Mouse (Mus musculus): ENCODE measurements at regions not wholly inside any gene's neighbourhood (a gene's known extent, or its start where the extent isn't known, plus 50 kb on each side); places are given as distances from the start of the nearest gene placed in this dataset.
"Not testable (repeated sequence)": the region's sequence is repeated elsewhere in the genome, so short reads cannot be mapped to it uniquely, and the experiment has no call there.

DNA sequence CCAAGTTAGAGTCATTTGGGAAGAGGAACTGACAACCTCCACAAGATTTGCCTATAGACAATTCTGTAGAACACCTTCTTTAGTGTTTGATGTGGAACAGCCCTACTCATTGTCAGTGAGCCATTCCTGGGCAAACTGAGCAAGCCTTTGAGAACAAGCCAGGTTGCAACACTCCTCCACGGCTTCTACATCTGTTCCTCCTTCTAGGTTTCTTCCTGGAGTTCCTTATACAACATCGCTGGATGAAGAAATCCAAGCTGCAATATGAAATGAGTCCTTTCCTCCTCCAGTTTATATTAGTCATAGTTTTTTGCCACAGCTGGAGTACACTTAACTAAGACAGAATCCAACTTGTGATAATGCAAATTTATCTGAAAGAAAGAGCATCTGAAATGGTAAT, 1197.9 kb upstream of the Rag2 start:
- no peaks in the 10 kb centered on the region for H3K36me3 ChIP-seq (ENCODE audit: control insufficient read depth, insufficient read depth, low read length)

DNA sequence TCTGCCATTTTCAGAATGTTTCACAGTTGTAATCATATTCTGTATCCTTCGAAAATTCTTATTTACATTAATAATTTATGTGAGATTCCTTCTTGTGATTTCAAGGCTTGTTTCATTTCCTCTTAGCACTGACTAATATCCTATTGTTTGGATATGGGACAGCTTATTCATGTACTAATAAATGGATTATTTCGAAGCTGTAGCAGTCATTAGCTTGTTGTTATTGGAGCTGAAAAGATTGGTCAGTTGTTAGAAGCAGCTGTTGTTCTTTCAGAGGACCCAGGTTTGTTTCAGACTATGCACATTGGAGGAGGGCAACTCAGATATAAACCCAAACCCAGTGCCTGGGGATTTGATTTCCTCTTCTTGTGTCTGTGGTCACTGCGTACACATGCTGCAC, 1189.5 kb upstream of the Rag2 start:
- Histone ChIP-seq H3K9ac (ENCODE audit: low read depth, low read length) (no peak overlapping the region), H3K36me3 (ENCODE audit: control insufficient read depth, insufficient read depth, low read length) (no peaks in the 10 kb centered on the region), H3K4me1 (ENCODE audit: control insufficient read depth, insufficient read depth, low read length) (no peaks in the 10 kb centered on the region), H3K27me3 (ENCODE audit: control insufficient read depth, insufficient read depth, low read length) (no peaks in the 10 kb centered on the region), H3K9me3 (ENCODE audit: control insufficient read depth, low read length) (no peaks in the 10 kb centered on the region), H3K27ac (ENCODE audit: low read depth, low read length) (no peak overlapping the region), H3K4me3 (ENCODE audit: low read length) (no peak overlapping the region), H3K4me2 (replicated peaks; ENCODE audit: low read depth, low read length) (no peak overlapping the region)
- 72% methylated on average over 3 of the region's 3 CpGs for whole genome bisulfite sequencing
- ATAC-seq (ENCODE audit: low FRiP score, low TSS enrichment): no peak

More for the DNA sequence above, 1197.9 kb upstream of the Rag2 start:
- H3K9me3 ChIP-seq (ENCODE audit: control insufficient read depth, low read length): no peaks in the 10 kb centered on the region
- no peak overlapping the region for H3K9ac ChIP-seq (ENCODE audit: low read depth, low read length)
- no peak overlapping the region for H3K4me3 ChIP-seq (ENCODE audit: low read length)
- no peak for ATAC-seq (ENCODE audit: low FRiP score, low TSS enrichment)
- H3K4me1 ChIP-seq (ENCODE audit: control insufficient read depth, insufficient read depth, low read length): no peaks in the 10 kb centered on the region
- H3K27me3 ChIP-seq (ENCODE audit: control insufficient read depth, insufficient read depth, low read length): no peaks in the 10 kb centered on the region
- no peak overlapping the region for H3K27ac ChIP-seq (ENCODE audit: low read depth, low read length)
- WGBS: 85% methylated on average over 2 of the region's 2 CpGs
- H3K4me2 ChIP-seq (replicated peaks; ENCODE audit: low read depth, low read length): no peak overlapping the region

DNA sequence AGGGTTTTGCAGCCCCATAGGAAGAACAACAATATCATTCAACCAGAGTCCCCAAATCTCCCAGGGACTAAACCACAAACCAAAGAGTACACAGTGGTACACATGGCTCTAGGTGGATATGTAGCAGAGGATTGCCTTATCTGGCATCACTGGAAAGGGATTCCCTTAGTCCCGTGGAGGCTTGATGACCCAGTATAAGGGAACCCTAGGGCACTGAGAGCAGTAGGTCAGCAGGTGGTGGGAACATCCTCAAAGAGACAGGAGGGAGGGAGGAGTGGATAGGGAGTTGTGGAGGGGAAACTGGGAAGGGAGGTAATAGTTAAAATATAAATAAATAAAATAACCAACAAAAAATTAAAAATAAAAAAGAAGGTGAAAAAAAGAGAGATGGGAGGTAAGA, 1178.7 kb upstream of the Rag2 start:
- H3K9ac ChIP-seq (ENCODE audit: low read depth, low read length): no peak overlapping the region
- no peaks in the 10 kb centered on the region for H3K36me3 ChIP-seq (ENCODE audit: control insufficient read depth, insufficient read depth, low read length)
- H3K27ac ChIP-seq (ENCODE audit: low read depth, low read length): no peak overlapping the region
- H3K4me1 ChIP-seq (ENCODE audit: control insufficient read depth, insufficient read depth, low read length): no peaks in the 10 kb centered on the region
- 79% methylated on average over 1 of the region's 1 CpGs for WGBS
- H3K27me3 ChIP-seq (ENCODE audit: control insufficient read depth, insufficient read depth, low read length): no peaks in the 10 kb centered on the region
- no peak for ATAC-seq (ENCODE audit: low FRiP score, low TSS enrichment)
- no peak overlapping the region for H3K4me3 ChIP-seq (ENCODE audit: low read length)
- no peaks in the 10 kb centered on the region for H3K9me3 ChIP-seq (ENCODE audit: control insufficient read depth, low read length)
- H3K4me2 ChIP-seq (replicated peaks; ENCODE audit: low read depth, low read length): no peak overlapping the region

DNA sequence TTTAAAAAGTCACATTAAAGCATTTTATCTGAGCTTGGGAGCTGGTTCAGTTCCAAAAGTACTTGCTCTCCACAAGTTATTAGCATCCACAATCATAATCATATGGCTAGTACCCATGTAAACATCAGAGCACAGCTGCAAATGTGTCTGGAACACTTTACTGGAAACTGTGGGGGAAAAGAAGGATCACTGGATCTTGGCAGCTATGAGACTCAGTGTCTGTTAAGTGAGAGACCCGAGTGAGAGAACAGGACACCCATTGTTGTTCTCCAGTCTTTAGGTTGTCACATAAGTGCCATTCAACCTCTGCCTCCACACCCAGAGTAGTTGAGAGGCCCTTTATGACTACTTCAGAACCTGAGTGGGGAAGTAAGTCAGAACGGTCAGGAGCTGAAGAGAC, 1178.2 kb upstream of the Rag2 start:
- Histone ChIP-seq H3K9me3 (ENCODE audit: control insufficient read depth, low read length) (no peaks in the 10 kb centered on the region), H3K9ac (ENCODE audit: low read depth, low read length) (no peak overlapping the region), H3K27me3 (ENCODE audit: control insufficient read depth, insufficient read depth, low read length) (no peaks in the 10 kb centered on the region), H3K4me1 (ENCODE audit: control insufficient read depth, insufficient read depth, low read length) (no peaks in the 10 kb centered on the region), H3K4me3 (ENCODE audit: low read length) (no peak overlapping the region), H3K4me2 (replicated peaks; ENCODE audit: low read depth, low read length) (no peak overlapping the region), H3K36me3 (ENCODE audit: control insufficient read depth, insufficient read depth, low read length) (no peaks in the 10 kb centered on the region), H3K27ac (ENCODE audit: low read depth, low read length) (no peak overlapping the region)
- ATAC-seq (ENCODE audit: low FRiP score, low TSS enrichment): no peak
- 43% methylated on average over 2 of the region's 2 CpGs for WGBS

DNA sequence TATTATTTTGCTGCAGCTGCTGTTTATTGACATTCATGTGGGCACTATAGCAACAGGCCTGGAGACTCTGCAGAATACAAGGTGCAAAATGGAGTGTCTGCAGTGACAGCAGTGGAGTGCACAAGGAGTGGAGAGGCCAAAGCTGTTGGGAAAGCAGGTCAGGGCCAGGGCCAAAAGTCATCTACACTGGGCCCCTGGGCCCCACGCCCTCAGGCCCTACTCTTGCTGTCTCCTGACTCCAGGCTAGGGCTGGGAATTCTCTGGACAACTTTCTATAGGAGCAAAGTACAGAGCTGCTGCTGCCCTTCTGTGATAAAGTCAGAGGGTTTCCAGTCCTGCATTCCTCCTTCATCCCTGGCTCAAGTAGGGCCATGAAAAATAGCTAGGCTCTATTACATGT, 1164.9 kb upstream of the Rag2 start:
- ATAC-seq (ENCODE audit: low FRiP score, low TSS enrichment); H3K9ac ChIP-seq (ENCODE audit: low read depth, low read length); H3K27me3 ChIP-seq (ENCODE audit: control insufficient read depth, insufficient read depth, low read length); H3K9me3 ChIP-seq (ENCODE audit: control insufficient read depth, low read length); H3K36me3 ChIP-seq (ENCODE audit: control insufficient read depth, insufficient read depth, low read length); H3K4me3 ChIP-seq (ENCODE audit: low read length); H3K27ac ChIP-seq (ENCODE audit: low read depth, low read length); H3K4me2 ChIP-seq (replicated peaks; ENCODE audit: low read depth, low read length); H3K4me1 ChIP-seq (ENCODE audit: control insufficient read depth, insufficient read depth, low read length): not testable (repeated sequence)
- no CpG with 5 or more reads among the region's 1 CpGs for WGBS

DNA sequence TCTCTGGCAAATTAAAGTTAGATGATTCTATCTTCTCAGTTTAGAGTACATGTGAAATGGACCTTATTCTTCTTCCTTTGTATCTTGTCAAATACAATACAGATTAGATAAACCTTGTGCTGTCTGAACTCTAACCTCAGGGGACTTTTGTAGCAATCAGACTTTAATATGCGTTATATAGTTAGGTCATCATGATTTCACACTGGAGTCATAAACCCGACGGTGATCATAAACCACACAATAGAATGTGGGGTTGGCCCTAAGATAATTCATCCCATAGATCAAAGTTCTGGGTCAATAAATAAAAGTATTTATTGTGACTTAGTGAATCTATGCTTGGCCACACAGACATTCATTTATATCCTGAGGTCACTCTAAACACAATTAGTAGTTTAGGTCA, 1138.3 kb upstream of the Rag2 start:
- not testable (repeated sequence) for H3K27ac ChIP-seq (ENCODE audit: low read depth, low read length); H3K9ac ChIP-seq (ENCODE audit: low read depth, low read length); H3K27me3 ChIP-seq (ENCODE audit: control insufficient read depth, insufficient read depth, low read length); H3K4me1 ChIP-seq (ENCODE audit: control insufficient read depth, insufficient read depth, low read length); ATAC-seq (ENCODE audit: low FRiP score, low TSS enrichment); H3K9me3 ChIP-seq (ENCODE audit: control insufficient read depth, low read length); H3K4me3 ChIP-seq (ENCODE audit: low read length); H3K4me2 ChIP-seq (replicated peaks; ENCODE audit: low read depth, low read length); H3K36me3 ChIP-seq (ENCODE audit: control insufficient read depth, insufficient read depth, low read length)
- WGBS: no CpG with 5 or more reads among the region's 3 CpGs

DNA sequence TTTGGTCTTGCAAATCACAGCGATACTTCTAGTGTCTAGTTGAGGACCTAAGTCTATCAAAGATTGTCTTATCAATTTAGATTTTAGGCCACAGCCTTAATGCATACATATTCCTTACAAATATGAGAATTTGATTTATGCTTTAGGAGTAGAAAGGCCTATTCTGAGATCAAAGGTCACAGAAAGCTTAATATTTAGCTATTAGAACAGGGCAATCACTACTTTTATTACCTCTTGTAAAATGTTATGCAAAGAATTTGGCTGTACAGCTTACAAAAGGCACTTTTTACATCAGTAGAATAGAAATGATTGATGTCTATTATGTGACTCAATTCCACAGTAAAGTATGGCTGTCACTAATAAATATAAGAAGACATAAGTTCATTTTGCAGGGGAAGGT, 1119.4 kb upstream of the Rag2 start:
- H3K27ac ChIP-seq (ENCODE audit: low read depth, low read length); H3K9me3 ChIP-seq (ENCODE audit: control insufficient read depth, low read length); H3K27me3 ChIP-seq (ENCODE audit: control insufficient read depth, insufficient read depth, low read length); H3K4me2 ChIP-seq (replicated peaks; ENCODE audit: low read depth, low read length); H3K4me3 ChIP-seq (ENCODE audit: low read length); H3K4me1 ChIP-seq (ENCODE audit: control insufficient read depth, insufficient read depth, low read length); H3K36me3 ChIP-seq (ENCODE audit: control insufficient read depth, insufficient read depth, low read length); ATAC-seq (ENCODE audit: low FRiP score, low TSS enrichment); H3K9ac ChIP-seq (ENCODE audit: low read depth, low read length): not testable (repeated sequence)
- no CpG with 5 or more reads among the region's 1 CpGs for WGBS
